Mouse (Mus musculus) embryonic facial prominence, embryonic 13.5 days (tissue): ENCODE data around the gene Abcg5. TPM values are rescaled to one million over a fixed set of nuclear protein-coding genes. Genes with fewer than 3 reads are reported as not detected.

Experiments
- ATAC-seq: fragments of 200-750 bp; cut with Nextera tagmentation; 2 replicates; pipeline ENCODE4 v1.8.0; 2017; ENCODE audit warnings: low read depth; ENCODE audit not compliant: insufficient number of reproducible peaks, insufficient read depth, low FRiP score, low TSS enrichment
- H3K27ac ChIP-seq: fragments of 300-500 bp; sonication (generic); 2 replicates; pipeline ENCODE4 v1.5.1; 2015; ENCODE audit warnings: moderate library complexity, mild to moderate bottlenecking, inconsistent platforms
- H3K27me3 ChIP-seq: fragments of 300-500 bp; sonication (generic); 2 replicates; pipeline ENCODE4 v1.6.1; 2015; ENCODE audit warnings: mild to moderate bottlenecking, inconsistent platforms
- H3K36me3 ChIP-seq: fragments of 300-500 bp; sonication (generic); 2 replicates; pipeline ENCODE4 v1.6.1; 2015; ENCODE audit warnings: mild to moderate bottlenecking, inconsistent platforms
- H3K4me1 ChIP-seq: fragments of 300-500 bp; sonication (generic); 2 replicates; pipeline ENCODE4 v1.6.1; 2015; ENCODE audit warnings: inconsistent platforms
- H3K4me2 ChIP-seq: fragments of 300-500 bp; sonication (generic); 2 replicates; pipeline ENCODE4 v1.6.1; 2015; ENCODE audit warnings: moderate library complexity, mild to moderate bottlenecking, inconsistent platforms
- H3K4me3 ChIP-seq: fragments of 300-500 bp; sonication (generic); 2 replicates; pipeline ENCODE4 v1.5.1; 2015; ENCODE audit warnings: mild to moderate bottlenecking, inconsistent platforms
- H3K9ac ChIP-seq: fragments of 300-500 bp; sonication (generic); 2 replicates; pipeline ENCODE4 v1.6.1; 2015; ENCODE audit warnings: mild to moderate bottlenecking, inconsistent platforms
- H3K9me3 ChIP-seq: fragments of 300-500 bp; sonication (generic); 2 replicates; pipeline ENCODE4 v1.6.1; 2016; ENCODE audit warnings: inconsistent platforms
- WGBS: fragments of 180-500 bp; shearing (Covaris S2); methylation state at CpG from one replicate; pipeline ENCODE4 v1.1.7; 2015; ENCODE audit warnings: mixed read lengths; 5-methylcytosine and 5-hydroxymethylcytosine counted together
- polyA plus RNA-seq: library from polyadenylated mRNA; unstranded; fragments of >200 nt; fragmentation: Nextera tagmentation; extraction: Ambion mirVana; gene quantifications from 2 replicates; pipeline ENCODE4 v1.2.1, GENCODE M21; 2015

Abcg5 gene
- polyA plus RNA-seq, 1 experiment from 2014 or later = 4.8 TPM

DNA sequence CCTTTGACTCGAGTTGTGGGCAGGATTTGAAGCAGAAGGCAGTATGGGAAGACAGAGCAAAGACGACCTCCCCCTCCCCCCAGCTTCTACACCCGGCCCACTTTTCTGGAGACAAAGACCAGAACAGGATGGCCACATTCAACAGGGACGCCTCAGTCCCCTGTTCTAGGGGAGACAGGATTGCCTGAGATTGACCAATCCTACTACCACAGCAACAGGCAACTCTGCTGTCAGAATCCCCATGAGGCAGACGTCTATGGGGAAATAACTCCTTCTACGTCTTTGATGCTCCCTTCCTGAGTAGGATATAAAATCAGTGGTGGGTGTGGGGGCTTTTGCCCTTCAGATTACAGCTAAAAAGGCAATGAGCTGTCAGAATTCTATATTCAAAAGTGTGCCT is 1.5 kb upstream of the Abcg5 start:
- WGBS = 51% methylated on average over 6 of the region's 6 CpGs
- H3K4me1 ChIP-seq = peaks cover 24% of the 10 kb centered on the region

DNA sequence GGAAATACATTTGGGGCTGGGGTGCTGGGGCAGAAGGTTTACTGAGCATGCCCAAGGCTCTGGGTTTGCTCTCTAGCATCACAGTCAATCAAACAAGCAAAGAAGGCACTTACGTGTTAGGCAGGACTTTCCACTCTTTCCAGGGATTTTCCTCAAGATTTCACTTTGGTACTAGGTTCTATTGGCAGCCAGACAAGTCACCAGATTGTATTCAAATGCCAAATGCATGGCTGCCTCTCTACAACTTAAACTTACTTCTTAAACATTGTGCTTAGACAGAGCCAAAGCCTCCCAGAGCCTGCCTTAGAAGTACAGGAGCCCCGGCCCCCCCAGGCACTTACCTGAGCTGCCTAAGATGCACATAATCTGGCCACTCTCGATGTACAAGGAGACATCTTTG is 1.1 kb downstream of the Abcg5 start:
- WGBS = 70% methylated on average over 3 of the region's 3 CpGs
- H3K4me3 ChIP-seq = no peak overlapping the region
- no peaks in the 10 kb centered on the region for H3K36me3 ChIP-seq
- no peak overlapping the region for H3K4me2 ChIP-seq
- no peak for ATAC-seq
- no peak overlapping the region for H3K27ac ChIP-seq
- no peaks in the 10 kb centered on the region for H3K9me3 ChIP-seq
- H3K9ac ChIP-seq = no peak overlapping the region
- H3K27me3 ChIP-seq = no peaks in the 10 kb centered on the region
- peaks cover 15% of the 10 kb centered on the region for H3K4me1 ChIP-seq

More for the DNA sequence above, 1.5 kb upstream of the Abcg5 start:
- no peaks in the 10 kb centered on the region for H3K36me3 ChIP-seq
- peaks cover 3% of the 10 kb centered on the region; the same call in 1 of the 2 replicates for H3K27me3 ChIP-seq
- H3K4me3 ChIP-seq = no peak overlapping the region
- no peak overlapping the region for H3K4me2 ChIP-seq
- no peak overlapping the region for H3K9ac ChIP-seq
- no peak for ATAC-seq
- no peak overlapping the region for H3K27ac ChIP-seq
- no peaks in the 10 kb centered on the region for H3K9me3 ChIP-seq

DNA sequence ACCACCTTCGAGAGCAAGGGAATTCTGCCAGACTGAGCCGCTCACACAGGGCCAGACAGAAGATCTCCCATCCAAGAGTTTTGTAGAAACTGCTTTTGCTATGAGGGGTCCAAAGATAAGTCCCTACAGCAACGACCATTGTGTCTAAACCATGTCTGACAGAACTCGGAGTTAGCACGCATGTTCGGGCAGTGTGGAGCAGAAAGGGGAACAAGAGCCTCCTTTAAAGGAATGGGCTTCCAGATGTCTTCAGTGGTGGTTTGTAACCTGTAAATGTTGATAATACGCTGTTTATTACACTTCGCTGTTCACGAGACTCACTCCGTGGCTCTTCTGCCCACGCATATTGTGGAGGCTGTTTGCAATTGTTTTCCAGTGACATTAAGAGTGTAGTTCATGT is 5.2 kb downstream of the Abcg5 start:
- 86% methylated on average over 11 of the region's 11 CpGs for WGBS
- H3K27ac ChIP-seq = no peak overlapping the region
- ATAC-seq = no peak

DNA sequence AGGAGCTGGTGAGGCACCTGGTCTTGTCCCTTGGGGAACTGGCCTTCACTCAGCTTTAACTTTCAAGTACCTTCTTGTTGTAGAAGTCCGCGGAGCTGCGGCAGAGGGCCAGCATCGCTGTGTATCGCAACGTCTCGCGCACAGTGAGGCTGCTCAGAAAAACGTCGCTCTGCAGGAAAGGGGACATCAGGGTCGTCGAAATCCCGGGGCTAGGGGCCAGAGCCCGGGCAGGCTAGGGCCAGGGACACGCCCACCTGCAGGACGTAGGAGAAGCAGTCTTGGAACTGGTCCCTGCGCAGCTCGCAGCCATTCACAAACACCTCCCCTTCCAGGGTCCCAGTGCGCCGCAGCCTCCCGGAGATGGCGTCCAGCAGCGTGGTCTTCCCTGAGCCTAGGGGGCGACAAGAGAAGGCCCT is 6.9 kb downstream of the Abcg5 start, which contains the start of gene Abcg8:
TSS of gene Abcg8 (plus strand) at position 352 of the 416 bp plus-strand sequence.
- H3K9me3 ChIP-seq = no peaks in the 10 kb centered on the region
- peaks cover 27% of the 10 kb centered on the region for H3K4me1 ChIP-seq
- peaks cover 11% of the 10 kb centered on the region for H3K27me3 ChIP-seq
- ATAC-seq = 0 out of 2 replicates have a peak, but pooled peaks have one; percentile 12
- H3K36me3 ChIP-seq = no peaks in the 10 kb centered on the region
- peak within 1 kb of the TSS; percentile 76 for H3K4me2 ChIP-seq
- H3K4me3 ChIP-seq = peak within 1 kb of the TSS; percentile 44
- H3K9ac ChIP-seq = peak within 1 kb of the TSS; percentile 68
- 4% methylated on average over 24 of the region's 24 CpGs for WGBS
- no peak within 1 kb of the TSS for H3K27ac ChIP-seq

More for the DNA sequence above, 5.2 kb downstream of the Abcg5 start:
- no peak overlapping the region for H3K4me2 ChIP-seq
- H3K4me3 ChIP-seq = no peak overlapping the region
- H3K9ac ChIP-seq = no peak overlapping the region
- H3K9me3 ChIP-seq = no peaks in the 10 kb centered on the region
- peaks cover 8% of the 10 kb centered on the region for H3K27me3 ChIP-seq
- peaks cover 27% of the 10 kb centered on the region for H3K4me1 ChIP-seq
- H3K36me3 ChIP-seq = no peaks in the 10 kb centered on the region

DNA sequence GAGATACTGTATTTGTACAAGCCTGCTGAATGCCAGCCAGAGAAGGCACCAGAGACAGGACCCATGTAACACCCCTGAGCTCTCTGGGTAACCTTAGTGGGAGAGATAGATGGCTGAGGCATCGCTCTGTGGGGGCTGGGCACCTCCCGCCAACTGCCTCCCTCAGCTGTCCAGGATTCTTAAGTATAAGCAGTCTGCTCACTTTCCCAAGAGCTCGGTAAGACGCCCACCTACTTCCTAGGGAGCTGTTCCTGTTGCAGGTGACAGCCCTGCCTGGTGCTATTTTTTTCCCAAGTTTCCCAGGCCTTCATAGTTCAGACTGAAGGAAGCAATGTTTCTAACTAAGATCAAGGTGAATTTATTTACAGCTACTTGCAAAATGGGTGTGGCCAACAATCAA is 7.6 kb downstream of the Abcg5 start:
- H3K36me3 ChIP-seq = no peaks in the 10 kb centered on the region
- peak overlapping the region; percentile 76 for H3K4me2 ChIP-seq
- H3K9me3 ChIP-seq = no peaks in the 10 kb centered on the region
- no peak overlapping the region for H3K9ac ChIP-seq
- peaks cover 11% of the 10 kb centered on the region for H3K27me3 ChIP-seq
- no peak overlapping the region for H3K27ac ChIP-seq
- WGBS = 53% methylated on average over 4 of the region's 4 CpGs
- no peak overlapping the region for H3K4me3 ChIP-seq
- ATAC-seq = no peak
- peaks cover 27% of the 10 kb centered on the region for H3K4me1 ChIP-seq

DNA sequence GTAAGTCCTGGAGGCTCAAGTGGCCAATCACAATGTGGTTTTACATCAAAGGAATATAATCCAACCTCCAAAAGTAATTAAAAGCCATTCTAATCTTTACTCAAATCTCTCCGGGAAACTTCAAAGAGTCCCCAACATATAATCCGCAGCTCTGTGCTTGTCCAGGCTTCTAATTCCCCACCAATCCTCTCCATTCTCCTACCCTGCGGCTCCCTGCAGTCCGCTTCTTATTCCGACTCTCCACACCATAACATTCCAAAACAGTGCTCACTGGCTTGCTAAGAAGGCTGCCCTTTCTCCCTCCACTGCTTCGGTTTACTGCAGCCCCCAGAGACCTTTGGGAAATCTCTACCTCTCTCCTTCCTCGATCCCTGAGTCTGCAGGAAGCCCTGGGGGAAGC is 8.8 kb downstream of the Abcg5 start:
- H3K36me3 ChIP-seq = no peaks in the 10 kb centered on the region
- H3K9me3 ChIP-seq = no peaks in the 10 kb centered on the region
- H3K27ac ChIP-seq = no peak overlapping the region
- ATAC-seq = no peak
- peaks cover 11% of the 10 kb centered on the region for H3K27me3 ChIP-seq
- H3K9ac ChIP-seq = no peak overlapping the region
- H3K4me3 ChIP-seq = no peak overlapping the region
- peak overlapping the region; percentile 22 for H3K4me2 ChIP-seq
- H3K4me1 ChIP-seq = peaks cover 30% of the 10 kb centered on the region
- WGBS = 5% methylated on average over 7 of the region's 7 CpGs

DNA sequence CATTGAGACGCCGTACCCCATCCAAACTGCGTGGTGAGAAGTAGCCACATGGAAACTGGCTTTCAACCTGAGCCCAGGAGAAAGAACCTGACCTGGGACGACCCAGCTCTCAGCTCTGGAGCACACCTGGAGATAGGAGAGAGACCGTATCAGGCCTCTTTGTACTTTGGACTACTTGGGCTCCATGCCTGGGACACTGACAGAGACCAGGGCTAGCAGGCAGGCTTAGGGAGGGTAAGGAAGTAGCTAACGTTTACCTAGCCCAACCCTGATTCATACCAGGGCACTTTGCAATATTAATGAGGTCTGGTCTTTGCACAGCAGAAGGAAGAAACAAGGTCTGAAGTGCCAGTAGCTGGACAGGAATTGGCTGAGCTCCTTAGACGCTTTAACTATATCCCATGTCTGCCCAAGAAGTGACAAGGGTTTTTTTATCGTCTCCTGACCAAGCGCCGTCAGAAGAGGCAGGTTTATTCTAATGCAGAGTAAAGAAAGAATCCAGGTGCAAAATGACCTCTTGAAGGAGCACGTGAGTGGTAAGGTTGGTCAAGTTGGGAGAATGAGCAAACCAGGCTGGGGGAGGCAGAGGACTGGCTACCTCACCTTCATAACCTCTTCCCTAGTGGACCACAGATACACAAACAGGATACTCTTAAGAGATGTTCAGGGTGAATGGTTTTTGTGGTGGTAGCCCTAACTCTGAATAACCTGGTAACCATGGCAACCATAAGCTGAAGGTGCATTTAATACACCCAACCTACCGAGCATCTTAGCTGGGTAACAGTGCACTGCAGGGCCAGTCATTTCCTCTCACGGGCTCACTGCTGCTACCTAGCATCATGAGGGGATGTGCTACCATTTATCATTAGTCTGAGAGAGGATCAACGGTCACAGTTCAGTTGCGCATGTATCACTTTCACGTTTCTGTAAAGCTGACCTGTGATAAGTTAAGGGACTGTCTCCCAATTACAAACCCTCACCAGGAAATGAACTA is 10.1 kb downstream of the Abcg5 start:
- 72% methylated on average over 16 of the region's 16 CpGs for WGBS
- Histone ChIP-seq H3K4me1 (peaks cover 30% of the 10 kb centered on the region), H3K9me3 (no peaks in the 10 kb centered on the region), H3K9ac (no peak overlapping the region), H3K27me3 (peaks cover 11% of the 10 kb centered on the region), H3K4me2 (no peak overlapping the region), H3K36me3 (no peaks in the 10 kb centered on the region), H3K4me3 (no peak overlapping the region), H3K27ac (no peak overlapping the region)
- ATAC-seq = no peak

DNA sequence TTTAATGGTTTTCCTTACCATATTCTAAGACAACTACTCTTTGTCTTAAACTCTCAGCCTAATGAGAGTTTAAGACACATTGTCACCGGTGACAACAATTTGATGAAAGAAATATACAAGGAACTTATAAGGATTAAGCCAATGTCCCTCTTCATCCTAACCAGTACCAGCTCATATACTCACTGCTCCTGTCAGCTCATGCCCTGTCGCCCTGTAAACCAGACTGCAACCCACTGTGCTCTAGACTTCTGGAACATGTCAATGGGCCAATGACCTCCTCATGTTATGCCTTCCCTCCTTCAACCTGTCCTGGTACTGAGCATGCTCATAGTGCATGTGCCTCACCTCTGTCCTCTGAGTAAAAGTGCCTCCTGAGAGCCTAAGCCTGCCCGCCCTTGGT is 15.0 kb downstream of the Abcg5 start:
- no peak for ATAC-seq
- Histone ChIP-seq H3K4me1 (peaks cover 21% of the 10 kb centered on the region), H3K9ac (no peak overlapping the region), H3K27me3 (peaks cover 3% of the 10 kb centered on the region; the same call in 1 of the 2 replicates), H3K36me3 (no peaks in the 10 kb centered on the region), H3K4me2 (no peak overlapping the region), H3K4me3 (no peak overlapping the region), H3K27ac (no peak overlapping the region), H3K9me3 (no peaks in the 10 kb centered on the region)
- WGBS = 87% methylated on average over 3 of the region's 3 CpGs

DNA sequence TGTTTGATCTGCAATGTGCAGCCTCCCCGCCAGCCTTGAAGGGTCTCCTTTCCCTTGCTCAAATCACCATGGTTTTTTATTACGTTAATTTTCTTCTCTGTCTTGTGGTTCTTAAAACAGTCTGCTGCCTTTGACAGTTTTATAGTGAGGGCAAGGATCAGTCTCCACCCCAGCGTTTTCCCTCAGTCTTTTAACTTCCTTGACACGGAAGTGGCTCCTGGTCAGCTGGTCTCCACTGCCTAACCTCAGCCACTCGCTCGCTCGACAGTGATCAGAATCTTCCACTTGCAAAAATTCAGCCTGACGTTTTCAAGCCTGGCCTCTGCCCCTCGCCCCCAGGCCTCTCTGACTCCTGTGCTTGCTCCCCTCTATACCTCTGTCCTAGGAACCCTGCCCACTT is 17.1 kb downstream of the Abcg5 start:
- peaks cover 21% of the 10 kb centered on the region for H3K4me1 ChIP-seq
- no peaks in the 10 kb centered on the region for H3K36me3 ChIP-seq
- no peaks in the 10 kb centered on the region for H3K27me3 ChIP-seq
- no peak for ATAC-seq
- H3K4me3 ChIP-seq = no peak overlapping the region
- WGBS = 27% methylated on average over 9 of the region's 9 CpGs
- no peak overlapping the region for H3K27ac ChIP-seq
- H3K4me2 ChIP-seq = no peak overlapping the region
- no peaks in the 10 kb centered on the region for H3K9me3 ChIP-seq
- H3K9ac ChIP-seq = no peak overlapping the region

DNA sequence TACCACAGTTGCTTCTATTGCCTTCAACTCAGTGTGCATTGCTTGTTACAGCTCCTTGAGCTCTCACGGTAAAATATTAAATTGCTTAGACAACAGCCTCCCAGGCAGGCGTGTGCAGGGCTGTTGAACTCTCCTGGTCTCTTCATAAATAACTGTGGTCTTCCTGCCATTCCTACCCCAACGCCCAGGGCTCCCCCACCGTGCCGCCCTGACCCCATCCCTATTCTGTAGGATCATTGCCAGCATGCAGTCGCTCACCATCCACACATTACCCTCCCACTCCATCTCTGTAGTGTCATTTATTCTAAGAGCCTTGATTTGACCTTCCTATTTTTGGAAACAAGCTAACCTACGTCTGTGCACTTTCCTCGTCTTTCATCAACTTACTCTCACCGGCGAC is 17.8 kb downstream of the Abcg5 start:
- no peak overlapping the region for H3K4me3 ChIP-seq
- no peak overlapping the region for H3K4me2 ChIP-seq
- H3K4me1 ChIP-seq = peaks cover 21% of the 10 kb centered on the region
- no peak for ATAC-seq
- no peaks in the 10 kb centered on the region for H3K36me3 ChIP-seq
- no peaks in the 10 kb centered on the region for H3K9me3 ChIP-seq
- H3K27me3 ChIP-seq = no peaks in the 10 kb centered on the region
- H3K9ac ChIP-seq = no peak overlapping the region
- no peak overlapping the region for H3K27ac ChIP-seq
- 51% methylated on average over 10 of the region's 10 CpGs for WGBS

DNA sequence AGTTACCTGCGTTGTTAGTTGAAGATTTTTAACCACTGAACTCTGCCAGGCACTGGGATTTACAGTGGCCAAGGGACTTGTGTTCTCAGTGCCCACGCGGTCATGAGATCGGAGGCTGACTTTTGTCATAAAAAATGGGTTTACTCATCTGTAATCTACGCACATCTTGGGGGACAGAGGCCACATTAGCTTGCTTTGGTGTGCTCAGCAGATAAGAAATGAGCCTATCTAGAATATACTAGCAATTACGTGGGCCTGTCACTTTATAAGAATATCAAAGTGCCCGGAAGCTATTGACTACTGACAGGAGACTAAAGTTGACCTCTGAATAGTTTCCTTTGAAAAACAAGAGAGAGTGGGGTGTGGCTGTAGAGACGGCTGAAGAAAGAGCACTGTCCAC is 23.9 kb downstream of the Abcg5 start:
- Histone ChIP-seq H3K4me1 (peaks cover 14% of the 10 kb centered on the region), H3K9me3 (no peaks in the 10 kb centered on the region), H3K4me3 (no peak overlapping the region), H3K27me3 (no peaks in the 10 kb centered on the region), H3K9ac (no peak overlapping the region), H3K4me2 (no peak overlapping the region), H3K27ac (no peak overlapping the region), H3K36me3 (no peaks in the 10 kb centered on the region)
- WGBS = 73% methylated on average over 8 of the region's 8 CpGs
- no peak for ATAC-seq

DNA sequence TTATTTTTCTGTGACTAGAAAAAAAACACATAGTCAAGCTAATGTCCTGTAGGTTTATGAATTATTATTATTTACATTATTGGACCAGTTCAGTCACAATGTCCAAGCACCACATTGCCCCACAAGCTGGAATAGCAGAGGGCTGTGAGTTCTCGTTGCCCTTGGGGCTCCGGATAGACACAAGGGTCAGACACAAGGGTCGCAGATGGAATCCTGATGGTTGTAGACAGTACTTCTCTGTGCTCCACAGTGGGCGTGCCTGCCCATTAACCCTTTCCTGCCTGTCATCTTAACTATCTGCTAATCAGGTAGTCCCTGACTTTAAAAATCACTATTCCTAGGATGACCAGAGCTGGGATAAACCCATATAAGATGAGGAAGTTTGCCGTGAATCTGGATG is 24.6 kb downstream of the Abcg5 start:
- no peaks in the 10 kb centered on the region for H3K27me3 ChIP-seq
- H3K4me2 ChIP-seq = no peak overlapping the region
- 29% methylated on average over 5 of the region's 5 CpGs for WGBS
- peaks cover 14% of the 10 kb centered on the region for H3K4me1 ChIP-seq
- no peaks in the 10 kb centered on the region for H3K9me3 ChIP-seq
- ATAC-seq = no peak
- H3K4me3 ChIP-seq = no peak overlapping the region
- H3K27ac ChIP-seq = no peak overlapping the region
- H3K9ac ChIP-seq = no peak overlapping the region
- H3K36me3 ChIP-seq = peaks cover 7% of the 10 kb centered on the region; the same call in 1 of the 2 replicates
